Mouse (Mus musculus) small intestine, adult 2 months (tissue): ENCODE data around the gene Adamts8.

Experiments used
- CTCF ChIP-seq: fragments of 200-500 bp; IDR thresholded peaks from 2 replicates; pipeline ENCODE4 v1.5.1; 2012; ENCODE audit warnings: low read depth, mild to moderate bottlenecking, control low read depth, inconsistent platforms, low read length, moderate library complexity, mixed read lengths; ENCODE audit not compliant: insufficient replicate concordance, insufficient read length; ENCODE audit errors: extremely low read depth
- POLR2A ChIP-seq: fragments of 200-500 bp; IDR thresholded peaks from 2 replicates; pipeline ENCODE4 v1.6.1; 2012; ENCODE audit warnings: low read depth, mild to moderate bottlenecking, control low read depth, inconsistent platforms, low read length, moderate library complexity

DNA sequence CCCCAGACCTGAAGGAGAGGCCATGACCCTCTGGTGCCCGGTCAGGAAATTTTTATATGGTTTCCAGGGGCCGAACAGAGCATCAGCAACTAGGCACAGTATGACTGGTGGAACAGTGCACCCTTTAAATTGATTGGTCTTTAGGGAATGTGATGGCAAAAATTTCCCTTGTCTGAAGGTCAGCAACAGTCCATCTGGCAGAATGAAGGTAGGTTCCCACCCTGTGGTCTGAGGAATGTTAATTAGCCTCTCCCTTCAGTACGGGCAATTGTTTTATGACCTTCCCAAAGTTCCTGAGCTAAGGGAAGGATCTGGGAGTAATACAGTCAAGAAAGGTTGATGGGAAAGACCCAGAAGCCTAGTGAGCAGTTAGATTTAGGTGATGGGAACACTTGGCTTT lies 67.7 kb downstream of the Adamts8 start:
- TF ChIP-seq CTCF (no peak), POLR2A (no peak)
